Mouse (Mus musculus) heart, adult 2 months (tissue): ENCODE results near the gene Sema4f.

Source experiments
- CTCF ChIP-seq: fragments of 200-600 bp; IDR thresholded peaks from 2 replicates; pipeline ENCODE4 v1.8.1; 2022; ENCODE audit warnings: antibody characterized with exemption, mild to moderate bottlenecking, moderate library complexity
- EP300 ChIP-seq: fragments of 200-500 bp; IDR thresholded peaks from 2 replicates; pipeline ENCODE4 v1.6.1; 2011; ENCODE audit warnings: low read depth, low read length, control low read depth; ENCODE audit not compliant: insufficient read depth
- POLR2A ChIP-seq: fragments of 200-500 bp; IDR thresholded peaks from 2 replicates; pipeline ENCODE4 v1.6.1; 2011; ENCODE audit warnings: mild to moderate bottlenecking, low read depth, low read length, control low read depth; ENCODE audit not compliant: insufficient read depth

- no peak for TF ChIP-seq POLR2A
- no peak for TF ChIP-seq CTCF
- TF ChIP-seq EP300: no peak
These were observed 28.3 kb downstream of the Sema4f start for GRCm38 (mm10) chr6:82911303-82911702.
